Mouse (Mus musculus): ENCODE results near the gene Gm11077. TPM values are rescaled to one million over a fixed set of nuclear protein-coding genes. Genes with fewer than 3 reads are reported as not detected.

Gm11077 gene
- polyA plus RNA-seq, 1 experiment from 2014 or later = not detected

- Histone ChIP-seq H3K9ac (ENCODE audit: low read length) (no peak overlapping the region), H3K4me2 (ENCODE audit: low read length) (no peak overlapping the region), H3K27me3 (ENCODE audit: control insufficient read depth, insufficient read depth, low read length) (no peaks in the 10 kb centered on the region), H3K4me1 (ENCODE audit: control insufficient read depth in 2 of 2, insufficient read depth in 2 of 2, low read length in 2 of 2) (no peaks in the 10 kb centered on the region), H3K4me3 (ENCODE audit: control insufficient read depth in 1 of 2, insufficient read depth in 1 of 2, low read depth in 1 of 2, low read length in 2 of 2) (no peak overlapping the region), H3K9me3 (ENCODE audit: control insufficient read depth, low read length) (no peaks in the 10 kb centered on the region), H3K36me3 (ENCODE audit: control insufficient read depth, insufficient read depth, low read length) (no peaks in the 10 kb centered on the region), H3K27ac (replicated peaks in 1 of 2; ENCODE audit: control insufficient read depth in 1 of 2, insufficient read depth in 1 of 2, low read depth in 2 of 2, low read length in 2 of 2) (no peak overlapping the region)
- ATAC-seq (ENCODE audit: insufficient number of reproducible peaks, insufficient read depth, low FRiP score, low read depth) = peak; percentile 54; the same call in 1 of the 2 replicates
- WGBS = 85% methylated on average over 6 of the region's 6 CpGs
Measured at GRCm38 (mm10) chr6:140782524-140782923, 53.4 kb downstream of the Gm11077 start.

GRCm38 (mm10) chr6:140786058-140786457 lies 57.0 kb downstream of the Gm11077 start:
- WGBS = 47% methylated on average over 2 of the region's 2 CpGs
- no peaks in the 10 kb centered on the region for H3K4me1 ChIP-seq (ENCODE audit: control insufficient read depth in 2 of 2, insufficient read depth in 2 of 2, low read length in 2 of 2)
- H3K27me3 ChIP-seq (ENCODE audit: control insufficient read depth, insufficient read depth, low read length) = no peaks in the 10 kb centered on the region
- 0 out of 4 replicates have a peak overlapping the region, but pooled peaks of 1 of the 2 experiments have one; percentile 14 for H3K27ac ChIP-seq (replicated peaks in 1 of 2; ENCODE audit: control insufficient read depth in 1 of 2, insufficient read depth in 1 of 2, low read depth in 2 of 2, low read length in 2 of 2)
- no peak overlapping the region for H3K9ac ChIP-seq (ENCODE audit: low read length)
- H3K4me3 ChIP-seq (ENCODE audit: control insufficient read depth in 1 of 2, insufficient read depth in 1 of 2, low read depth in 1 of 2, low read length in 2 of 2) = no peak overlapping the region
- no peaks in the 10 kb centered on the region for H3K36me3 ChIP-seq (ENCODE audit: control insufficient read depth, insufficient read depth, low read length)
- no peak overlapping the region for H3K4me2 ChIP-seq (ENCODE audit: low read length)
- peak; percentile 39; the same call in 1 of the 2 replicates for ATAC-seq (ENCODE audit: insufficient number of reproducible peaks, insufficient read depth, low FRiP score, low read depth)
- H3K9me3 ChIP-seq (ENCODE audit: control insufficient read depth, low read length) = no peaks in the 10 kb centered on the region

- WGBS = 37% methylated on average over 3 of the region's 3 CpGs
- no peaks in the 10 kb centered on the region for H3K36me3 ChIP-seq (ENCODE audit: control insufficient read depth, insufficient read depth, low read length)
- no peak overlapping the region for H3K4me2 ChIP-seq (ENCODE audit: low read length)
- H3K27ac ChIP-seq (replicated peaks in 1 of 2; ENCODE audit: control insufficient read depth in 1 of 2, insufficient read depth in 1 of 2, low read depth in 2 of 2, low read length in 2 of 2) = no peak overlapping the region
- H3K4me1 ChIP-seq (ENCODE audit: control insufficient read depth in 2 of 2, insufficient read depth in 2 of 2, low read length in 2 of 2) = no peaks in the 10 kb centered on the region
- no peak overlapping the region for H3K9ac ChIP-seq (ENCODE audit: low read length)
- H3K27me3 ChIP-seq (ENCODE audit: control insufficient read depth, insufficient read depth, low read length) = no peaks in the 10 kb centered on the region
- no peak overlapping the region for H3K4me3 ChIP-seq (ENCODE audit: control insufficient read depth in 1 of 2, insufficient read depth in 1 of 2, low read depth in 1 of 2, low read length in 2 of 2)
- no peaks in the 10 kb centered on the region for H3K9me3 ChIP-seq (ENCODE audit: control insufficient read depth, low read length)
- ATAC-seq (ENCODE audit: insufficient number of reproducible peaks, insufficient read depth, low FRiP score, low read depth) = no peak
Measured at GRCm38 (mm10) chr6:140789850-140790249, 60.8 kb downstream of the Gm11077 start.

GRCm38 (mm10) chr6:140793676-140794262 lies 64.7 kb downstream of the Gm11077 start:
- no peak overlapping the region for H3K4me3 ChIP-seq (ENCODE audit: control insufficient read depth in 1 of 2, insufficient read depth in 1 of 2, low read depth in 1 of 2, low read length in 2 of 2)
- ATAC-seq (ENCODE audit: insufficient number of reproducible peaks, insufficient read depth, low FRiP score, low read depth) = no peak
- H3K9ac ChIP-seq (ENCODE audit: low read length) = no peak overlapping the region
- no peaks in the 10 kb centered on the region for H3K4me1 ChIP-seq (ENCODE audit: control insufficient read depth in 2 of 2, insufficient read depth in 2 of 2, low read length in 2 of 2)
- H3K27ac ChIP-seq (replicated peaks in 1 of 2; ENCODE audit: control insufficient read depth in 1 of 2, insufficient read depth in 1 of 2, low read depth in 2 of 2, low read length in 2 of 2) = no peak overlapping the region
- H3K9me3 ChIP-seq (ENCODE audit: control insufficient read depth, low read length) = no peaks in the 10 kb centered on the region
- 84% methylated on average over 6 of the region's 6 CpGs for WGBS
- no peaks in the 10 kb centered on the region for H3K27me3 ChIP-seq (ENCODE audit: control insufficient read depth, insufficient read depth, low read length)
- no peaks in the 10 kb centered on the region for H3K36me3 ChIP-seq (ENCODE audit: control insufficient read depth, insufficient read depth, low read length)
- H3K4me2 ChIP-seq (ENCODE audit: low read length) = no peak overlapping the region

- H3K27ac ChIP-seq (replicated peaks in 1 of 2; ENCODE audit: control insufficient read depth in 1 of 2, insufficient read depth in 1 of 2, low read depth in 2 of 2, low read length in 2 of 2) = no peak overlapping the region
- 68% methylated on average over 3 of the region's 3 CpGs for WGBS
- no peaks in the 10 kb centered on the region for H3K4me1 ChIP-seq (ENCODE audit: control insufficient read depth in 2 of 2, insufficient read depth in 2 of 2, low read length in 2 of 2)
- no peaks in the 10 kb centered on the region for H3K36me3 ChIP-seq (ENCODE audit: control insufficient read depth, insufficient read depth, low read length)
- ATAC-seq (ENCODE audit: insufficient number of reproducible peaks, insufficient read depth, low FRiP score, low read depth) = no peak
- no peaks in the 10 kb centered on the region for H3K9me3 ChIP-seq (ENCODE audit: control insufficient read depth, low read length)
- H3K4me2 ChIP-seq (ENCODE audit: low read length) = no peak overlapping the region
- no peak overlapping the region for H3K4me3 ChIP-seq (ENCODE audit: control insufficient read depth in 1 of 2, insufficient read depth in 1 of 2, low read depth in 1 of 2, low read length in 2 of 2)
- H3K27me3 ChIP-seq (ENCODE audit: control insufficient read depth, insufficient read depth, low read length) = no peaks in the 10 kb centered on the region
- no peak overlapping the region for H3K9ac ChIP-seq (ENCODE audit: low read length)
Measured at GRCm38 (mm10) chr6:140798841-140799240, 69.8 kb downstream of the Gm11077 start.

GRCm38 (mm10) chr6:140799435-140800040 lies 70.5 kb downstream of the Gm11077 start:
- Histone ChIP-seq H3K4me1 (ENCODE audit: control insufficient read depth in 2 of 2, insufficient read depth in 2 of 2, low read length in 2 of 2) (no peaks in the 10 kb centered on the region), H3K9me3 (ENCODE audit: control insufficient read depth, low read length) (no peaks in the 10 kb centered on the region), H3K27ac (replicated peaks in 1 of 2; ENCODE audit: control insufficient read depth in 1 of 2, insufficient read depth in 1 of 2, low read depth in 2 of 2, low read length in 2 of 2) (no peak overlapping the region), H3K36me3 (ENCODE audit: control insufficient read depth, insufficient read depth, low read length) (no peaks in the 10 kb centered on the region), H3K9ac (ENCODE audit: low read length) (no peak overlapping the region), H3K4me3 (ENCODE audit: control insufficient read depth in 1 of 2, insufficient read depth in 1 of 2, low read depth in 1 of 2, low read length in 2 of 2) (no peak overlapping the region), H3K4me2 (ENCODE audit: low read length) (no peak overlapping the region), H3K27me3 (ENCODE audit: control insufficient read depth, insufficient read depth, low read length) (no peaks in the 10 kb centered on the region)
- whole genome bisulfite sequencing = 76% methylated on average over 16 of the region's 16 CpGs
- ATAC-seq (ENCODE audit: insufficient number of reproducible peaks, insufficient read depth, low FRiP score, low read depth) = no peak

GRCm38 (mm10) chr6:140800587-140800986 lies 71.5 kb downstream of the Gm11077 start:
- 83% methylated on average over 4 of the region's 4 CpGs for WGBS
- Histone ChIP-seq H3K27me3 (ENCODE audit: control insufficient read depth, insufficient read depth, low read length) (no peaks in the 10 kb centered on the region), H3K9ac (ENCODE audit: low read length) (no peak overlapping the region), H3K4me1 (ENCODE audit: control insufficient read depth in 2 of 2, insufficient read depth in 2 of 2, low read length in 2 of 2) (no peaks in the 10 kb centered on the region), H3K4me3 (ENCODE audit: control insufficient read depth in 1 of 2, insufficient read depth in 1 of 2, low read depth in 1 of 2, low read length in 2 of 2) (no peak overlapping the region), H3K36me3 (ENCODE audit: control insufficient read depth, insufficient read depth, low read length) (no peaks in the 10 kb centered on the region), H3K4me2 (ENCODE audit: low read length) (no peak overlapping the region), H3K9me3 (ENCODE audit: control insufficient read depth, low read length) (no peaks in the 10 kb centered on the region), H3K27ac (replicated peaks in 1 of 2; ENCODE audit: control insufficient read depth in 1 of 2, insufficient read depth in 1 of 2, low read depth in 2 of 2, low read length in 2 of 2) (no peak overlapping the region)
- no peak for ATAC-seq (ENCODE audit: insufficient number of reproducible peaks, insufficient read depth, low FRiP score, low read depth)

Measured in heart, embryonic 14.5 days (tissue).